In genomic region chr6:71760073-71760472, GRCm38 (mm10) we compare ENCODE assay signal across 16 mouse cellular contexts. TPM values are rescaled to one million over a fixed set of nuclear protein-coding genes. Genes with fewer than 3 reads are reported as not detected.
"Had no signal": no experiment of that assay in that cellular context is flagged by ENCODE, and none has a peak within 500 bp of the region (broad histone marks: within the 10 kb centered on the region; RNA-seq: fewer than 3 reads in every experiment).

No protein-coding gene starts in this region.

- H3K27ac ChIP-seq: intestine, embryonic 15.5 days; kidney, embryonic 15.5 days; liver, embryonic 13.5 days; midbrain, embryonic 13.5 days; neural tube, embryonic 12.5 days had no signal

- H3K4me3 ChIP-seq: intestine, embryonic 15.5 days; kidney, embryonic 15.5 days; liver, embryonic 13.5 days; midbrain, embryonic 13.5 days; neural tube, embryonic 12.5 days had no signal

- H3K4me2 ChIP-seq: intestine, embryonic 15.5 days; kidney, embryonic 15.5 days; liver, embryonic 13.5 days; midbrain, embryonic 13.5 days; neural tube, embryonic 12.5 days had no signal

- H3K9me3 ChIP-seq: intestine, embryonic 15.5 days; kidney, embryonic 15.5 days; liver, embryonic 13.5 days; midbrain, embryonic 13.5 days; neural tube, embryonic 12.5 days had no signal

- H3K9ac ChIP-seq: intestine, embryonic 15.5 days; kidney, embryonic 15.5 days; liver, embryonic 13.5 days; midbrain, embryonic 13.5 days; neural tube, embryonic 12.5 days had no signal

- ATAC-seq: intestine, embryonic 15.5 days; midbrain, embryonic 13.5 days had no signal

- H3K27me3 ChIP-seq: intestine, embryonic 15.5 days; kidney, embryonic 15.5 days; liver, embryonic 13.5 days; midbrain, embryonic 13.5 days; neural tube, embryonic 12.5 days had no signal

- H3K36me3 ChIP-seq: intestine, embryonic 15.5 days; kidney, embryonic 15.5 days; liver, embryonic 13.5 days had no signal

- H3K4me1 ChIP-seq: intestine, embryonic 15.5 days; neural tube, embryonic 12.5 days had no signal

- DNase-seq: kidney, adult 11 months; kidney, adult 8-10 months; kidney, postnatal 10 days; kidney, postnatal 36 days; layer of hippocampus, postnatal 36 days; left cerebral cortex, postnatal 4 days; liver, embryonic 13.5 days; lung, adult 2 months; lung, postnatal 14 days; lung, postnatal 4 days; retina, postnatal 1 day had no signal

RNA-seq across cellular contexts. Expression of gene Reep1, which starts 52.7 kb away (rescaled TPM):
- total RNA-seq: neutrophil, adult 5-6 weeks had no signal
